Mouse (Mus musculus) adrenal gland (tissue): ENCODE measurements around the gene Celf5.

Source experiments
- intact Hi-C: fragments of 180-260 bp; cut with DNase I; formaldehyde crosslinking; loops from one replicate; pipeline ENCODE4 v1.15.1; 2025

Gene Celf5

DNA sequence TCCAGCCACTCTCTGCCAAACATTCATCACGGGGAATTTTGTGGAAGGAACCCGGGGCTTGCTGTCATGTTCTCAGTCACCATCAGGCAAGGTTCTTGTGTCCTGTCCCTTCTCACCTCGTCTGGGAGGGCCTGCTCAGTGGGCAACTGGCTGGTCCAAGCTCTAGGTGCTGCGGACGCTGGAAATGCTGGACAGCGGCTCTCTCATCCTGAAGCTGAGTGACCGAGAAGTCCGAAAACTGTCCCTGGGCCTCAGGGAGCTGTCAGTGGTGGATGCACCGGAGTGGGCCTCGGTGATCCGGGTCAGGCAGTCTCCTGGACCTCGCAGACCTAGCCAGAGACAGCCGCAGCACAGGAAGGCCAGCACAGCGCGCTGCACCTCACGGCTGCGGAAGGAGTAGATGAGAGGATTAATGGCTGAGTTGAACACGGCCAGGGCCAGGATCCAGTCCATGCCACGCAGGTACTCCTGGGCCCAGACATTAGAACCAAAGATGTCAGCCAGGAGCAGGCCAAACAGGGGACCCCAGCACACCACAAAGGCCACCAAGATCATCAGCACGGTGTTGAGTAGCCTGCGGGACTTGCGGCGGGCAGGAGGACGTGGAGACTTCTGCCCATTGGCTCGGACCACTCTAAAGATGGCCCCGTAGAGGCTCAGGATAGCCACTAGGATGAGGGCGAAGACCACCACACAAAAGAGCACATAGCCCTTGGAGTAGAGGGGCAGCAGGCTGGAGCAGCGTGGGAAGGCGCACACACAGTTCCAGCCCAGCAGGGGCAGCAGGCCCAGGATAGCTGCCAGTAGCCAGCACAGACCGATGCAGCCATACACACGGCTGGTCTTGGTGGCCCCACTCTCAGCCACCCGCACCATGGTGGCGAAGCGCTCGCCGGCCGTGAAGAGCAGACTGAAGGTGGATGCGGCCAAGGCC lies 16.1 kb upstream of the Celf5 start:
- intact Hi-C loops: no loop called here

DNA sequence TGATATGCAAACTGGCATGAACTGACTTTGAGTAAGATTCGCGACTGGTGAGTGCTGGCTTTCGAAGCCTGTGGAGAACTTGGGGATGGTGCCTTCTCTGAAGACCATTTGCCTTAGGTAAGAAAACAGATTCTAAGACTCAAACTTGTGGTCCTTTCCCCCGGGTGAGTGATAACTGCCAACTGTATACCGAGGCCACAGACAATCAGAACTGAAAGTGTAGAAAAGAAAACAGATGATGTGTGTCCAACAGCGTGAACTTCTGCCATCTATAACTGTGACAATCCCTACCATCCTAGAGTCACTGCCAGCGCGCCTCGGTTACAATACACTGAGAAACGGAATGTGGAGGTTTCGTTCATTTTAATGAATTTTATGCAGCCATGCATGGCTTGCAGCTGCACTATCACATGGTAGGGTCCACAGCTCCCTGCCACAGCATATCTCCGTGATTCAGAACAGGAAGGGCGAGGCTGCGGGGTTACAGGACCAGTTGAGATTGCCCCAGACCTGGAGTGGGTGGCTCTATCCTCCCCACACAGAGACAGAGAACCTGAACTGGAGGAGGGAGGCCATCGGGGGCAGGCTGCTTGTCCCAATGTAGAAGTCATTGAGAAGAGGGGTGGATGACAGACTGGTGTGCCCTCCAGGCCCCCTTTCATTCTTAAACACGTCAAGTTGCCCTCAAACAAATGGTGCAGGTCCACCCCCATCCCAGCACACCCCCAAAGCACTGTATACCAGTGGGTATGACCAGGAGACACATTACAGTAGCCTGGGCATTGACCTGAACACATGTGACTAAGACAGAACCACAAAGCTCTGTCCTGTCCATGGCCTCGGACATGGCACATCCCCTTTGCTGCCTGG lies 15.1 kb upstream of the Celf5 start:
- intact Hi-C loops: no loop called here

DNA sequence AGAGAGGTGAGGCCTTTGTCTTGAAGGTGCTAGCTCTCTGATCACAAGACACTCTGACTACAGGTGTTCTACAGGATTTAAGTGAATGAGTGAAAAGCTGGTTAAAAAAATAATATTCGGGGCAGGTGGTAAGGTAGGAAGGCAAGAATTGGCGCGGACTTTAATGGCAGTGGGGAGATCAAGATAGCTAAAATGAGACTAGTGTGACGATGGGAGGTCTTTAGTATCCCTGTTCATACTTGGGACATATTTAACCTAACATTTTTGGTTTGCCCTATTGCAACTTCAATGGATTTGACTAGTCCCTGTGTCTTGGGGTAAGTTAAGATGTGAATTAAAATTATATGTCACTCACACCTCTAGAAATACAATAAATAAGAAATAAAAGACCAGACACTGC lies 14.5 kb upstream of the Celf5 start:
- intact Hi-C loops: no loop called here

DNA sequence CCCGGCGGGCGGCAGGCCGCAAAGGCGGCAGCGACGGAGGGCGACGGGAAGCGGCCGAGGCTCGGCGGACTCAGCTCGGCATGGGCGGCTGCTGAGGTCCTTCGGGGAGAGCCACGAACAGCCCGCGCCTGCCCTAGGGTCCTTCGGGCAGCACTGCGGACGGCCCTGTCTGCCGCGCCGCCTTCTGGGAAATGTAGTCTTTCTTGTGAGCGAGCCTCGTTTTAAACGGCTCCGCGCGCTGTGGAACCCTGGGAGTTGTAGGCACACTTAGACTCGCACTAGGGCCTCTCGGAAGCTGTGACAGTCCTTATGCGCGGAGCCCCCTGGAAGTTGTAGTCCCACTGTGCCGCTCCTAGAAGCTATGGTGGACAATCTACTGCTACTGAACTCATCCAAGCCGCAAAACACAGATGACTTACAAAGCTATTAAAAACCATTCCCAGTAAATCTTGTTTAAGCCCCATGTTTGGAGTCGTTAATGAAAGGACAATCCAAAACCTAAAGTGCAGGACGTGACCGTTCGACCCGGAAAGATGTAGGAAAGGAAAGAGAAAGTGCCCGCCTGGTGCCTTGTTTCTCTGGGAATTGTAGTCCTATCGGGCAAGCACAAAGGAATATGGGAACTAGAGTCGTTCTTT lies 13.9 kb upstream of the Celf5 start, which contains the start of gene Ncln:
Gene Ncln, minus strand, starts transcription at position 129 of the 638 bp plus-strand sequence.
- intact Hi-C loops: no loop called here

DNA sequence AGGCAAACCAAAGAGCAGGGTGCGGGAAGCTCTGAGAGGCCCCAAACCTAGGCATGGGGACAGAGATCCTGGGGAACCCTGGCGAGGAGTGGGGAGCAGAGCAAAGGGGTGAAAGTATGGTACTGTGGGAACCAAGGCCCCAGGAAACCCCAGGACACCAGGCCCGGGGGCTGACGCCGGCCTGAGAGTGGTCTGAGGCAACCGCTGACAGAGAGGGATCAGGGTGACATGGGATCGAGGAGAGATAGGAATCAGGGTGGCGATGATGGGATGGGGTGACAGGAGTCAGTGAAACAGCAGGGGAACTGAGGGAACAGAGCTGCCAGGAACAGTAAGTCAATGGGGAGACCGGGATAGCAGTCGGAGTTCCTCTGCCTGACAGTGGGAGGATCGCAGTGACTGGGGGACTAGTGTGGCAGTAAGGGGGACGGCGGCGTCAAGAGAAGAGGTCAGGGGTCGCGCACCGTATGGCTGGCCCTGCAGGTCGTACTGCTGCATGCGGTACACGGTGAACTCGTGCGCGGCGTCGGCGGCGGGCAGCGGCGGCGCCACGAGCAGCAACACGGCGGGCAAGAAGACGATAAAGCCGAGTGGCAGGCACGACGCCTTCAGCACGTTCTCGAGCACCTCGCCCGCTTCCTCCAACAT lies 13.2 kb upstream of the Celf5 start:
- intact Hi-C loops: no loop called here

DNA sequence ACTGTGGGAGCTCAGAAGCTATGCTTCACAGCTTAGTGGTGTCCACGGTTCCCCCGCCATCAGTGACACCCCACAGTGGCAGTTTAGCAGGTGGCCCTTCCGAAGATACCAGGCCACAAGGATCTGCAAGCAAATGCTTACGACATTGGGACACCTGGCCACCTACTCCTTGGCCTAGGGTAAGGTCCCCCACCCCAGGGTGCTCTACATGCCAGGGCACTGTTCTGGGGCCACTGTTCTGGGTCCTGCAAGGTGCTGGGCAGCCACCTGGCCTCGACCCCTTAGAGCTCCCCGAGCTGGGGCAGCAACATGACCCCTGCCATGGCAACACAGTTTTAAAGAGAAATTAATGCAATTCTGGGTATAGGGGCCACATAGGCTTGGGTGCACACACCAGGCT lies 12.6 kb upstream of the Celf5 start:
- intact Hi-C loops: no loop called here

DNA sequence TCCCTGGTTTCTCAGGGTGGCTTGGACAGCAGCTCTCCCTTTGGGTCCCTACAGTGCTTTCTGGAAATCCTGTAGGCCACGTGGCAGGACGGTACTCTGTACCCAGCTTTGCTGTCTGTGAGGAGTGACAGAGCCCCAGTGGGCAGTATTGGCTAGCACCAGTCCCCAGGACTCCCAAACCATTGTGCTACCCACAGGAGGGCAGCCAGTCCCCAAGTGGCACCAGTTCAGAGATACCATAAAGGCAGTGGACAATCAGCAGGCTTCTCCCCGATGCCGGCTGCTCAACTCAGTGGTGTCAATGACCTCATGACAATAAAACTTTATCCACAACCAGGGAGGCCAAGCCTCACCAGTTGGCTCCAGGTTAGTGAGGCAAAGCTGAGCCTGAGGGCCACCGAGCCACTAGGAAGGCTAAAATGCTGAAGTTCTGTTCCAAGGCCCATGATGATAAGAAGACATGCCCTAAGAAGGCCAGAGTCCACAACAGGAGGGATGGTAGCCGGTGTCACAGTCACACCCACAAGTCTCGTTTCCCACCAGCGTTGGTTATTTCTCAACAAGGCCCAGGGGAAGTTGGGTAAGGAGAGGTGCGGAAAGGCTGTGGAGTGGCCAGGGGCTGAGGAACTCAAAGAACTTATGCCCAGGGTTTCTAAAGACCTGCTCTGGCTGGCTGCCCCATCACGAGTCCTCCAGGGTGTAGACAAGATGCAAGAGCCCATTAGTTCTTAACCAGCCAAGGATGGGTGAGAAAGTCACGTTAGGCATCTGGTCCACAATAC lies 11.9 kb upstream of the Celf5 start:
- intact Hi-C loops: no loop called here

DNA sequence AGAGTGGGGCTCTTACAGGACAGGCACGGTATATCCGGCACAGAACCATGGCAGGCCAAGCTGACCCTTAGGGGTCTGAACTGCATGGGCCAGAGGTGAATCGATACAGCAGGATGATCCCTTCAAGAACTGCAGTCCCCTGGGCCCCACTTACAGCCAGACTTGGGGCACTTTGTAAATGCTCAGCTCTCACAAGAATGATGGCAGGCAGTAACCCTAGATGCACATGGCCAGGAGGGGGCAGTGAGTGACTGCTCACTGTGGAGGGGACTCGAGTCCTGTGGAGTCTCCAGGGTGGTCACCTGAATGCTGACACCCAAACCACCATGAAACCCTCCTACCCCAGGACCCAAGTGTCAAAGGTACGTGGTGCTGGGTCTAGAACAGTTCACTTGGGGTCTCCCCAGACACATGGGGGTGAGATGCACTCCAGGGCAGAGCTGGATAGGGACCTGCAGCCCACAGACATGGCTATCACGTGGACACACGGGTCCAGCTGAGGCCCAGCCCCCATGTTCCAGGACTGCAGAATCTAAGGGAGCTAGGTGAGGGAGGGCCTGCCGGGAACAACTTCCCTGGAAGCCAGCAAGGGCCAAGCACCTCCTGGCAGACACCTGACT lies 11.2 kb upstream of the Celf5 start:
- intact Hi-C loops: no loop called here

DNA sequence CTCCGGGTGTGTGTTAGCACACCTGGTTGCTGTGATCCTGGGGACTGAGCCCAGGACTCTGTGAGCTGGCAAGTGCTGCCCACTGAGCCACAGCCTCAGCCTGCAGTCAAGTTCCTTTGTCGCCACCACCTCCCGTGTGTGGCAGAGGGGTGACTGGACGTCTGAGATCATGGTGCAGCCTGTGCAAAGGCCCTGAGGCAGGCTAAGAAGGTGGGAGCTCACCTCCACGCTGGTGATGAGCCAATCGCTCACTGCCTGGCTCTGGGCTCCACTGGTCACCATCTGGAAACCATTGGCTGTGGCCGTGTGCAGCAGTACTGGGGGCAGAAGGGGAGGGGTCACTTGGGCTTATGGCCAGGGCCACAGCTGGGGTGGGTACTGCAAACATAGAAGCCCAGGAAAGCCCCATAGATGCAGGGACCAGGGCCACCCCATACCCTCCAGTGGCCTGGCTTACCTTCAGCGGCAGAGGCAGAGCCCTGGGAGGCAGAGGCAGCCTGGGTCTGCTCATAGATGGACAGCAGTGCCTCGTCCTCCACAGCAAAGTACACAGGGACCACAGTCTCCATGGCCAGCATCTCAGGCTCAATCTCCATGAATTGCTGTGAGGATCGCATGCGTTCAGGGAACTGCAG lies 10.2 kb upstream of the Celf5 start:
- intact Hi-C loops: no loop called here

DNA sequence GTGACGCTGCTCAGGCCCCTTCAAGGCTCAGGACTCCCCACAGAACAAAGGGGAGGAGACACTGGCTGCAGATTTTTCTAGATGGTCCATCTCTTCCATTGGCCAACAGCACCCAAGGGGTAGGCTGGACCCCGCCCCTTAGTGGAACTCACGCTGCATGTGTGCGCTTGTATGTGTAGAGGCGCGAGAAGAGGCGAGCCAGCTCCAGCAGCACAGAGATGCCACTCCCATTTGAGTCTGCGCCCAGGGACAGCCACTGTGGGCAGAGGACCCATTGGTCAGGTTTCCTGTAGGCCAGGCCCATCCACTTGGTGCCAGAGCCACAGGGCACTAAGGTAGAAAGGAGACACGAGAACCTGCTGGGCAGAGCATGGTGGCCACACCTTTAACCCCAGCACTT lies 8.5 kb upstream of the Celf5 start:
- intact Hi-C loops: no loop called here

DNA sequence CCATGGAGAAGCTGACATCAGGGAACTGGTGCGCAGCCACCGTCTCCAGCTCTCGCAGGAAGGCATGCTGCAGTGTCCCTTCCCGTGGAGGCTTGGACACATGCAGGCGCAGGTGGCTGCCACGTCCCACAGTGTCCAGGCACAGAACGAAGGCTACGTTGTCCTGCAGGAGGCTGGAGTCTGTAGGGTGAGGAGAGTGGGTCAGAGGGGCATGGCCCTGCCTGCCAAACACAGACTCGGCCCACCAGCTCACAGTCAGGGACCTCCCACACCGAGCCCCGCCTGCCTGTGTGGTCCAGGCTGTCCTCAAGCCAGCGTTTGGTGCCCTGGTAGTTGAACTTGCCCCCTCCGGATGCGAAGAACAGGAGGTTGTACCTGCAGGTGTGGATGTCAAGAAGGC lies 7.4 kb upstream of the Celf5 start:
- intact Hi-C loops: no loop called here

DNA sequence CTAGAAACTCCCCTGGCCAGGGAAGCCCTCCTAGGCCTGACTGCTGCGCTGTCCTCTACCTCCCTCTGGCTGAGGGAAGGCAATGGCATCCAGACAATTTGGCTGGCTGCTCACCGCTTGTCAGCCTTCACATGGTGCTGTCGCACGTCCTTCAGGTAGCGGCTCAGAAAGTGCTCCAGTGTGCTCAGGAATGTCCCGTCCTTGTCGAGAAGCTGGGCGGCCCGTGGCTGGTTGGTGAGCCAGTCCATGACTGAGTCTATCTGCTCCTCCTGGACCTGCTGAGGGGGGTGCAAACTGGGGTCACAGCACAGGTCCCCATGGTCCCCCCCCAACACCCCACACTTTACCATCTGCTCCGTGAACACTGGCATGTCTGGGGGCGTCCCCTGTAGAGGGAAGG lies 5.6 kb upstream of the Celf5 start:
- intact Hi-C loops: no loop called here

DNA sequence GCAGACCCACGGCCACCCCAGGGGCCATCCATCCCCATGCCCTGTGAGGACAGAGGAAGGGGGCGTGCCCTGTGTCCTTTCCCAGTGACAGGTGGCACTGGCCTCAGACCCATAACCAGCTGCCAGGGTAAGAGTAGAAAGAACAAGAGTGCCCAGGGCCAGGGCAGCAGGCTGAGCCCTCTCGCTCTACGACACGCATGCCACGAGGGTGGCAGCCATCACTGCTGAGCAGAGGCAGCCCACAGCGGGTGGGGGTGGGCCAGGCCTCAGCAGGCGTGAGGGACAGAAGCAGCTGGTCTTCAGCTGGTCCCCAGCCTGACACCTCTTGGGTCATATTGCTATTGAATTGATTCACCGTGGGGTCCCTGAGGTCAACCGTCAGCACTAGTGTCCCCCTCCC lies 4.0 kb upstream of the Celf5 start:
- intact Hi-C loops: no loop called here

DNA sequence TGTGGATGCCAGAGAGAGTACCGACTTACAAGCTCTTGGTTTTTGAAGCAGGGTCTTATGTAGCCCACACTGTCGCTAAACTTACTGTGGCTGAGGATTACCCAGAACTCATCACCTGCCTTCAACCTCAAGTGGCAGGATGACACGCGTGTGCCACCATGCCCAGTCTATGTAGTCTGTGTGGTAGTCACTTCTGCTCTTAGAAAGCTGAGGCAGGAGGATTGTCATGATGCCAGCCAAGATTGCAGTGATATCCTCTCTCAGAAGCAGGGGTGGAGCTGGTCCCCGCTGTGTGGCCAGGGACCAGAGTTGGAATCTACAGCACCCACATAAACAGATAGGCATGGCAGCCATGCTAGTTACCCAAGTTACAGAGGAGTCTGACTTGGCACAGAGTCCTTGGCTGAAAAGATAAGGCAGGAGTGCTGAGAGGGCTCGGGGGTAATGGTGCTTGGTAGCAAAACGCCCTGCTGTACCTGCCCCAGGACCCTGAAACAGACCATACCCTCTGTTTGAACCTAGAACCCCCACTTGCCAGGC lies 3.0 kb upstream of the Celf5 start:
- intact Hi-C loops: no loop called here

DNA sequence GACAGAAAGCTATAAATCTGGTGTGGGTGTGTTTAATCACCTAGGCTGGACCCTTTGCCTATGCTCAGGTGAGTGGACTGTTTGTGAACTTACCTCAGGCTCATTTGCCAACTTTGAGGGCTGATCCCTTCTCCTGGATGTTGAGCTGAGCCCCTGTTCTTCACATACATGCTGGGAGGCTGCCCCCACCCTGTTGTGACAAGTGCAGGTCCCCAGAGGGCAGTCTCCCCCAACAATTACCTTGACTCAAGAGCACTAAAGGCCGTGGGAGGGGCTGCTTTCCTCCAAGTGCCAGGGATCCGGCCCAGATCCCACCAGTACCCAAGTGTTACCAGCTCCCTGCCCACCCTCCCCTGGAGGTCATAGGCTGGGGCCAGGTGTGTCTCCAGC lies 2.5 kb upstream of the Celf5 start:
- intact Hi-C loops: no loop called here

DNA sequence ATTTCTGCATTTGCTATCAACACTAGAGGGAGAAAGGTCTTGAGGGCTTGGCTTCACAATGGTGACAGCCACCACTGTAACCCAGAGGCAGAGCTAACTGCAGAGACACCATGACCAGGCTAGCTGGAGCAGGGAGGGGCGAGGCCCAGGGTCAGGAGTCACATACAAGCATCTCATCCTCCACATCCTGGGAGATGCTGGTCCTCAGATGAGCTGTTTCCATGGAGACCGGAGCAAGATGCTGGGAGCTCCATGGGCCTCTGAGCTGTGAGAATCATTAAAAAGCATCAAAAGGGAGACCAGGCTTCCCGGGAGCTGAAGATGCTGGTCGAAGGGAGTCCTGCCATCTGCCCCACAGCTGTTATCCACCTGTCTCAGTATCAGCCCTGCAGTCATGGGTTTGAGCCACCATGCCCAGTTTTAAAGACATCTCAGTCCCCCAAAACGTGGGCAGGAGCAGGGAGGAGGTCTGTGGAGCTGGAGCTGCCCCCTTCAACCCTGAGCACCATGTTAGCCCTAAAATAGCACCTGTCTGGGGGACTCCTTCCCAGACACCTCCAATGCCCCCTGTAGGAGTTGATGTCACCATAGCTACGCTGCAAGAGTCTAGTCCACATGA lies 2.0 kb upstream of the Celf5 start:
- intact Hi-C loops: no loop called here

DNA sequence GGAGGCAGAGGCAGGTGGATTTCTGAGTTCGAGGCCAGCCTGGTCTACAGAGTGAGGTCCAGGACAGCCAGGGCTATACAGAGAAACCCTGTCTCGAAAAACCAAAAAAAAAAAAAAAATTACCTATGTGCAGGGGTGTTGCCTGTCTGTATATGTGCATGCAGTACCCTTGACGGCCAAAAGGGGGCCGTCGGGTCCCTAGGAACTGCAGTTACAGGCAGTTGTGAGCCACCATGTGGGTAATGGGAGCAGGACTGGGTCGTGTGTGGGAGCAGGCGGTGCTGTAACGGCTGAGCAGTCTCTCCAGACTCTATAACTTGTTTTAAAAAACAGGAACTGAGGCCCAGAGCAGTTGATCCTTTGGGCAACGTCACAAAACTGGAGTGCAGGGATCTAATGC lies 1.5 kb upstream of the Celf5 start:
- intact Hi-C loops: no loop called here

DNA sequence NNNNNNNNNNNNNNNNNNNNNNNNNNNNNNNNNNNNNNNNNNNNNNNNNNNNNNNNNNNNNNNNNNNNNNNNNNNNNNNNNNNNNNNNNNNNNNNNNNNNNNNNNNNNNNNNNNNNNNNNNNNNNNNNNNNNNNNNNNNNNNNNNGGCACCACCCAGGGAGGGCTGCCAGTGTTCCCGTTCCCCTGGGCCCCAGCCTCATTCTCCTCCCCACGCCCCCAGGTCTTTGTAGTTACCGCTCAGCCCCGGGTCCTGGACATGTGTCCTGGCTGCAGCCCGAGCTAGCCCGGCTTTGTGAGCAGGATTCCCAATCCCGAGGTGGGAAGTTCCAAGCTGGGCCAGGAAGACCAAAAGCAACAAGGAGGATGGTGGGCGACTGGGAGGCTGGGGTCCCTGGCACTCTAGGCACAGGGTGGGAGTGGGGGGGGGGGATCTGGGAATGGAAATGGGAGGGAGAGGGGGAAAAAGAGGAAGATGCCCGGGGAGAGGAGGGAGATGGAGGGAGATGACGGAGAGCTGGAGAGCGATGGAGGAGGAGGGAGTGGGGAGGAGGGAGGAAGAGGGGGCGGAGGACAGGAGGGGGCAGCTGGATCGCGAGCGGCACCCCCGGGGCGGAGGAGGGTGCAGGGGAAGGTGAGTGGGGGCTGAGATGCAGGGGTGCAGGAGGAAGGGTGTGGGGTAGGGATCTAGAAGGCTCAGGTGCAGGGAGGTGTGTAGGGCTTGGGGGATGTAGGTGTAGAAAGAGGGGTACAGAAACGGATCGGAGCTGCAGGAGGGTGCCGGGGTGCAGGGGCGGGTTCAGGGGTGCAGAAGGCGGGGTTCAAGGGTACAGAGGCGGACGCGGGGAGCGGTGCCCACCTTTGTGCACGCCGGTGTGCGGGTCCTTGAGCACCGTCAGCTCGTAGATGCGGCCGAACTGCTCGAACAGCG lies 640 bp downstream of the Celf5 start:
- intact Hi-C loops: no loop called here
